Mouse (Mus musculus) CH12.LX (cell line): Measurements from ENCODE around the gene Tle6. TPM values are rescaled to one million over a fixed set of nuclear protein-coding genes. Genes with fewer than 3 reads are reported as not detected.

Source experiments
- DNase-seq: peaks from one replicate; pipeline ENCODE4 v3.0.0-alpha.2; 2013; ENCODE audit errors: extremely low read depth
- H3K27ac ChIP-seq: 2 replicates; pipeline ENCODE4 v1.5.1; 2012; ENCODE audit warnings: low read depth, mild to moderate bottlenecking, control low read depth, moderate library complexity; ENCODE audit not compliant: insufficient read depth
- H3K27me3 ChIP-seq: replicated peaks from 2 replicates; pipeline ENCODE3; 2012; ENCODE audit warnings: inconsistent platforms
- H3K36me3 ChIP-seq, 2 experiments: replicated peaks in 1 of 2; 2 replicates each; pipeline versions ENCODE3 to v1.6.1; 2012; ENCODE audit warnings: inconsistent platforms in 1 of 2, low read length in 1 of 2, mild to moderate bottlenecking in 1 of 2, mixed read lengths in 1 of 2, moderate library complexity in 1 of 2; ENCODE audit not compliant: control insufficient read depth in 1 of 2, insufficient read depth in 1 of 2
- H3K4me1 ChIP-seq, 2 experiments: 2 replicates each; pipeline ENCODE4 v1.6.1; 2012; ENCODE audit warnings: inconsistent platforms in 1 of 2, moderate library complexity in 1 of 2; ENCODE audit not compliant: insufficient read depth in 2 of 2, control insufficient read depth in 1 of 2
- H3K4me2 ChIP-seq: 2 replicates; pipeline ENCODE4 v1.6.1; 2012; ENCODE audit warnings: low read depth, mild to moderate bottlenecking, control low read depth; ENCODE audit not compliant: poor library complexity, insufficient read depth, severe bottlenecking
- H3K4me3 ChIP-seq, 3 experiments: fragments of 150-350 bp in 1 of 3; sonication (generic) in 1 of 3; replicated peaks in 1 of 3; 2 replicates each; pipeline versions ENCODE3 to v1.5.1; 2011 to 2012; ENCODE audit warnings: low read depth in 2 of 3, low read length in 2 of 3, mild to moderate bottlenecking in 2 of 3, moderate library complexity in 2 of 3, control low read depth in 1 of 3, improper control_type of control experiment in 1 of 3, inconsistent platforms in 1 of 3, mixed read lengths in 1 of 3; ENCODE audit not compliant: poor library complexity in 1 of 3
- H3K79me2 ChIP-seq: replicated peaks from 2 replicates; pipeline ENCODE4 v1.6.1; 2012; ENCODE audit warnings: mild to moderate bottlenecking, moderate library complexity; ENCODE audit not compliant: control insufficient read depth, poor library complexity, insufficient read depth, severe bottlenecking; ENCODE audit errors: extremely low read depth
- H3K9ac ChIP-seq: 2 replicates; pipeline ENCODE4 v1.6.1; 2012; ENCODE audit warnings: low read depth, mild to moderate bottlenecking, control low read depth, moderate library complexity; ENCODE audit not compliant: insufficient read depth
- H3K9me3 ChIP-seq: replicated peaks from 2 replicates; pipeline ENCODE3; 2012; ENCODE audit warnings: low read length, inconsistent platforms, mixed read lengths
- BHLHE40 ChIP-seq: IDR thresholded peaks from 2 replicates; pipeline ENCODE4 v1.6.1; 2011; ENCODE audit warnings: mild to moderate bottlenecking, low read depth, low read length, improper control_type of control experiment
- CHD1 ChIP-seq: IDR thresholded peaks from 2 replicates; pipeline ENCODE4 v1.6.1; 2012; ENCODE audit warnings: low read depth, low read length, improper control_type of control experiment, inconsistent platforms
- ELF1 ChIP-seq: IDR thresholded peaks from 2 replicates; pipeline ENCODE4 v1.6.1; 2014; ENCODE audit warnings: low read depth, mild to moderate bottlenecking, inconsistent platforms, low read length, improper control_type of control experiment
- EP300 ChIP-seq: IDR thresholded peaks from 2 replicates; pipeline ENCODE4 v1.6.1; 2011; ENCODE audit warnings: low read length, improper control_type of control experiment
- ETS1 ChIP-seq: conservative IDR thresholded peaks from 2 replicates; pipeline ENCODE4 v1.6.1; 2012; ENCODE audit warnings: low read depth, mild to moderate bottlenecking, inconsistent platforms, low read length, improper control_type of control experiment, moderate library complexity
- JUN ChIP-seq: IDR thresholded peaks from 2 replicates; pipeline ENCODE4 v1.6.1; 2011; ENCODE audit warnings: low read depth, mild to moderate bottlenecking, low read length, improper control_type of control experiment, moderate library complexity; ENCODE audit not compliant: insufficient read depth
- JUND ChIP-seq: conservative IDR thresholded peaks from 2 replicates; pipeline ENCODE4 v1.6.1; 2011; ENCODE audit warnings: low read depth, low read length, improper control_type of control experiment
- MAFK ChIP-seq: IDR thresholded peaks from 2 replicates; pipeline ENCODE4 v1.6.1; 2011; ENCODE audit warnings: low read length, improper control_type of control experiment; ENCODE audit not compliant: insufficient replicate concordance
- MAZ ChIP-seq: IDR thresholded peaks from 2 replicates; pipeline ENCODE4 v1.6.1; 2012; ENCODE audit warnings: low read depth, mild to moderate bottlenecking, inconsistent platforms, low read length, improper control_type of control experiment, moderate library complexity
- MEF2A ChIP-seq: IDR thresholded peaks from 2 replicates; pipeline ENCODE4 v1.6.1; 2014; ENCODE audit warnings: low read depth, mild to moderate bottlenecking, inconsistent platforms, low read length, improper control_type of control experiment, borderline replicate concordance
- MYC ChIP-seq: IDR thresholded peaks from 2 replicates; pipeline ENCODE4 v1.6.1; 2011; ENCODE audit warnings: low read depth, mild to moderate bottlenecking, improper control_type of control experiment, low read length
- NRF1 ChIP-seq: IDR thresholded peaks from 2 replicates; pipeline ENCODE4 v1.6.1; 2014; ENCODE audit warnings: low read depth, mild to moderate bottlenecking, inconsistent platforms, low read length, improper control_type of control experiment, moderate library complexity
- PAX5 ChIP-seq: IDR thresholded peaks from 2 replicates; pipeline ENCODE4 v1.6.1; 2012; ENCODE audit warnings: low read length, inconsistent platforms, mixed read lengths
- POLR2A ChIP-seq: IDR thresholded peaks from 2 replicates; pipeline ENCODE4 v1.6.1; 2011; ENCODE audit warnings: low read depth, mild to moderate bottlenecking, improper control_type of control experiment, low read length
- POLR2AphosphoS2 ChIP-seq: IDR thresholded peaks from 2 replicates; pipeline ENCODE4 v1.6.1; 2011; ENCODE audit warnings: low read depth, low read length, improper control_type of control experiment
- RCOR1 ChIP-seq: conservative IDR thresholded peaks from 2 replicates; pipeline ENCODE4 v1.6.1; 2012; ENCODE audit warnings: low read depth, mild to moderate bottlenecking, inconsistent platforms, low read length, improper control_type of control experiment
- TBP ChIP-seq: conservative IDR thresholded peaks from 2 replicates; pipeline ENCODE4 v1.6.1; 2011; ENCODE audit warnings: low read depth, low read length, improper control_type of control experiment
- TCF12 ChIP-seq: IDR thresholded peaks from 2 replicates; pipeline ENCODE4 v1.6.1; 2014; ENCODE audit warnings: low read depth, mild to moderate bottlenecking, inconsistent platforms, low read length, improper control_type of control experiment
- UBTF ChIP-seq: IDR thresholded peaks from 2 replicates; pipeline ENCODE4 v1.6.1; 2012; ENCODE audit warnings: low read depth, mild to moderate bottlenecking, inconsistent platforms, low read length, improper control_type of control experiment, moderate library complexity
- ZC3H11A ChIP-seq: IDR thresholded peaks from 2 replicates; pipeline ENCODE4 v1.6.1; 2012; ENCODE audit warnings: low read depth, mild to moderate bottlenecking, inconsistent platforms, low read length, improper control_type of control experiment
- ZKSCAN1 ChIP-seq: IDR thresholded peaks from 2 replicates; pipeline ENCODE4 v1.6.1; 2012; ENCODE audit warnings: low read depth, inconsistent platforms, low read length, improper control_type of control experiment, borderline replicate concordance
- ZMIZ1 ChIP-seq: IDR thresholded peaks from 2 replicates; pipeline ENCODE4 v1.6.1; 2012; ENCODE audit warnings: low read depth, mild to moderate bottlenecking, inconsistent platforms, low read length, improper control_type of control experiment
- ZNF384 ChIP-seq: IDR thresholded peaks from 2 replicates; pipeline ENCODE4 v1.6.1; 2012; ENCODE audit warnings: low read depth, low read length, improper control_type of control experiment, inconsistent platforms
- dilution Hi-C: fragments of 300-500 bp; cut with MboI; formaldehyde crosslinking; loops from 2 replicates; pipeline ENCODE4 v1.14.3; 2020; ENCODE audit warnings: low sequenced_read_pairs; ENCODE audit not compliant: extremely low pct_unique_long_range_greater_than_20kb, extremely low pct_ligation_motif_present
- in situ Hi-C: fragments of 300-500 bp; cut with MboI; formaldehyde crosslinking; loops from 3 replicates; pipeline ENCODE4 v1.14.3; 2019; ENCODE audit warnings: low sequenced_read_pairs, low pct_ligation_motif_present, low pct_unique_long_range_greater_than_20kb, mixed read lengths
- polyA plus RNA-seq: library from polyadenylated mRNA; unstranded; fragments of >175 nt; gene quantifications from 2 replicates; pipeline ENCODE4 v1.2.1, GENCODE M21; 2012; ENCODE audit warnings: low read depth; ENCODE audit not compliant: insufficient read length
- total RNA-seq, 2 experiments: library from RNA; depleted of rRNA; stranded (reverse); fragments of 300-350 nt in 1 of 2; fragments of >200 nt in 1 of 2; gene quantifications; 2 replicates each; pipeline ENCODE4 v1.2.3; 2012 to 2014

The Tle6 gene
- total and polyA plus RNA-seq, 3 experiments = 0.39 to 1.3 (median 1.2) TPM

- H3K4me2 ChIP-seq = no peak overlapping the region
- TF ChIP-seq MAFK (no peak), UBTF (no peak), JUND (no peak), ZNF384 (no peak), POLR2A (no peak), JUN (no peak), PAX5 (no peak), MEF2A (no peak), BHLHE40 (no peak), ELF1 (no peak), ETS1 (no peak), ZMIZ1 (no peak), NRF1 (no peak)
Observed at GRCm38 (mm10) chr10:81546788-81547571, 53.9 kb downstream of the Tle6 start.

GRCm38 (mm10) chr10:81546332-81546731 lies 54.5 kb downstream of the Tle6 start:
- Histone ChIP-seq H3K9ac (no peak overlapping the region), H3K79me2 (peaks cover 12% of the 10 kb centered on the region), H3K4me1 (peaks cover 11 to 51% of the 10 kb centered on the region in 2 experiments), H3K27ac (no peak overlapping the region), H3K9me3 (no peaks in the 10 kb centered on the region), H3K4me2 (no peak overlapping the region), H3K4me3 (no peak overlapping the region), H3K36me3 (peaks cover 0 to 21% of the 10 kb centered on the region in 2 experiments), H3K27me3 (peaks cover 5% of the 10 kb centered on the region)
- dilution Hi-C loops = no loop called here
- no peak for DNase-seq
- TF ChIP-seq PAX5 = no peak
- TF ChIP-seq ZKSCAN1 = no peak
- TF ChIP-seq BHLHE40 = no peak
- no peak for TF ChIP-seq MAZ
- no peak for TF ChIP-seq JUN
- TF ChIP-seq NRF1 = no peak
- no peak for TF ChIP-seq TBP
- TF ChIP-seq ZC3H11A = no peak
- TF ChIP-seq RCOR1 = no peak
- no peak for TF ChIP-seq ETS1
- no peak for TF ChIP-seq CHD1
- no peak for TF ChIP-seq TCF12
- TF ChIP-seq UBTF = no peak
- no peak for TF ChIP-seq MYC
- no peak for TF ChIP-seq POLR2AphosphoS2
- no peak for TF ChIP-seq EP300
- in situ Hi-C loops = no loop called here

More at GRCm38 (mm10) chr10:81546788-81547571, 53.9 kb downstream of the Tle6 start:
- H3K79me2 ChIP-seq = peaks cover 12% of the 10 kb centered on the region
- H3K4me3 ChIP-seq = no peak overlapping the region
- H3K9me3 ChIP-seq = no peaks in the 10 kb centered on the region
- dilution Hi-C loops = no loop called here
- H3K9ac ChIP-seq = no peak overlapping the region
- no peak for DNase-seq
- peaks cover 12 to 52% of the 10 kb centered on the region in 2 experiments for H3K4me1 ChIP-seq
- peaks cover 5% of the 10 kb centered on the region for H3K27me3 ChIP-seq
- H3K27ac ChIP-seq = no peak overlapping the region
- in situ Hi-C loops = no loop called here
- H3K36me3 ChIP-seq = peaks cover 0 to 15% of the 10 kb centered on the region in 2 experiments
